Mouse (Mus musculus) lung, postnatal 14 days (tissue): Measurements from ENCODE around the gene 2310022B05Rik.

ENCODE experiments used
- DNase-seq: peaks from one replicate; pipeline ENCODE4 v3.0.0; 2021

The 2310022B05Rik gene

GRCm38 (mm10) chr8:124589393-124589792 is 73.8 kb downstream of the 2310022B05Rik start:
- DNase-seq = no peak

GRCm38 (mm10) chr8:124586556-124586955 is 76.6 kb downstream of the 2310022B05Rik start:
- DNase-seq = no peak
